Mouse (Mus musculus): Measurements from ENCODE around the gene Zfp105.

DNA sequence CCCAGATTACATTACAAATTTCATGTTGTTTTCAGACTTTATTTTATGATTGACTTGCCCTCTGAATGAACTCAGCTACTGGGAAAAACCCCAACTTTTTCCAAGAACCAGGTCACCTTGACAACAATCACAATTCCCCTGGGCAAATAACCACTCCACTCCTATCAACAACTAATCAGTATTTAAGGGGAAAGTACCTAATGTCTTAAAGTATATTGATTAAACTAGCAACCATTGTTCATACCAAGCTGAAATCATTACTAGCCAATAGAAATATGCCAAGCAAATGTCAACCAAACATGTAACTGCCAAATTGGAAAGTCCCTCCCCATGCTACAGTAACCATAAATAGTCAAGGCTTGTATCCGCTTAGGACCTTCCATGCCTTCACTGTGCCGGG is 47.7 kb upstream of the Zfp105 start:
- TF ChIP-seq CTCF (IDR thresholded peaks at IDR 0.05; ENCODE audit: low read depth, low read length) (no peak), GATA1 (IDR thresholded peaks at IDR 0.05; ENCODE audit: borderline replicate concordance, low read length) (no peak), GATA2 (IDR thresholded peaks at IDR 0.05; ENCODE audit: borderline replicate concordance, low read depth, low read length) (no peak), POLR2AphosphoS5 (IDR thresholded peaks at IDR 0.05; ENCODE audit: insufficient replicate concordance, low read depth, low read length) (no peak), TAL1 (conservative IDR thresholded peaks at IDR 0.05; ENCODE audit: low read depth, low read length) (no peak)
